Mouse (Mus musculus) limb, embryonic 11.5 days (tissue): ENCODE measurements around the gene Gm43552. TPM values are rescaled to one million over a fixed set of nuclear protein-coding genes. Genes with fewer than 3 reads are reported as not detected.
A peak's percentile ranks its signal among the peaks of the same experiment; 100 is the strongest.

Source experiments
- ATAC-seq: fragments of 200-750 bp; cut with Nextera tagmentation; 2 replicates; pipeline ENCODE4 v1.8.0; 2017; ENCODE audit warnings: low read depth; ENCODE audit not compliant: insufficient number of reproducible peaks, low FRiP score, low TSS enrichment
- DNase-seq: peaks from one replicate; pipeline ENCODE4 v3.0.0-alpha.2; 2015; ENCODE audit warnings: low spot score
- H3K27ac ChIP-seq: fragments of 300-500 bp; sonication (generic); replicated peaks from 2 replicates; pipeline ENCODE4 v1.5.1; 2014; ENCODE audit warnings: low read depth, mild to moderate bottlenecking, low read length
- H3K27me3 ChIP-seq: fragments of 300-500 bp; sonication (generic); 2 replicates; pipeline ENCODE4 v1.6.1; 2014; ENCODE audit warnings: mild to moderate bottlenecking, low read length, mixed read lengths; ENCODE audit not compliant: control insufficient read depth, insufficient read depth
- H3K36me3 ChIP-seq: fragments of 300-500 bp; sonication (generic); 2 replicates; pipeline ENCODE4 v1.6.1; 2014; ENCODE audit warnings: mild to moderate bottlenecking, low read length, moderate library complexity, mixed read lengths; ENCODE audit not compliant: control insufficient read depth, insufficient read depth
- H3K4me1 ChIP-seq: fragments of 300-500 bp; sonication (generic); 2 replicates; pipeline ENCODE4 v1.6.1; 2014; ENCODE audit warnings: low read length, mixed read lengths; ENCODE audit not compliant: control insufficient read depth, insufficient read depth
- H3K4me2 ChIP-seq: fragments of 300-500 bp; sonication (generic); 2 replicates; pipeline ENCODE4 v1.6.1; 2014; ENCODE audit warnings: low read depth, mild to moderate bottlenecking, moderate library complexity; ENCODE audit not compliant: severe bottlenecking
- H3K4me3 ChIP-seq: fragments of 300-500 bp; sonication (generic); 2 replicates; pipeline ENCODE4 v1.5.1; 2014; ENCODE audit warnings: low read depth, low read length
- H3K9ac ChIP-seq: fragments of 300-500 bp; sonication (generic); 2 replicates; pipeline ENCODE4 v1.6.1; 2014; ENCODE audit warnings: mild to moderate bottlenecking, low read length
- H3K9me3 ChIP-seq: fragments of 300-500 bp; sonication (generic); 2 replicates; pipeline ENCODE4 v1.6.1; 2016; ENCODE audit warnings: low read length; ENCODE audit not compliant: control insufficient read depth
- WGBS: fragments of 180-500 bp; shearing (Covaris S2); extraction: QIAGEN DNeasy Blood & Tissue Kit; methylation state at CpG from one replicate; pipeline ENCODE4 v1.1.7; 2014; 5-methylcytosine and 5-hydroxymethylcytosine counted together
- polyA plus RNA-seq: library from polyadenylated mRNA; unstranded; fragments of >200 nt; fragmentation: Nextera tagmentation; extraction: Ambion mirVana; gene quantifications from 2 replicates; pipeline ENCODE4 v1.2.1, GENCODE M21; 2014

Gm43552 gene
- polyA plus RNA-seq, 1 experiment from 2014 or later = not detected

GRCm38 (mm10) chr5:65508395-65508794, 15.8 kb upstream of the Gm43552 start:
- H3K27ac ChIP-seq = no peak overlapping the region
- H3K4me3 ChIP-seq = no peak overlapping the region
- ATAC-seq (no peak), DNase-seq (no peak)
- no peaks in the 10 kb centered on the region for H3K4me1 ChIP-seq
- 78% methylated on average over 8 of the region's 8 CpGs for WGBS
- H3K4me2 ChIP-seq = no peak overlapping the region
- H3K9me3 ChIP-seq = no peaks in the 10 kb centered on the region
- H3K27me3 ChIP-seq = no peaks in the 10 kb centered on the region
- H3K9ac ChIP-seq = no peak overlapping the region
- H3K36me3 ChIP-seq = no peaks in the 10 kb centered on the region

- DNase-seq (peak; percentile 38), ATAC-seq (no peak)
- no peak overlapping the region for H3K4me3 ChIP-seq
- H3K27me3 ChIP-seq = no peaks in the 10 kb centered on the region
- 11% methylated on average over 8 of the region's 8 CpGs for WGBS
- H3K9me3 ChIP-seq = no peaks in the 10 kb centered on the region
- no peaks in the 10 kb centered on the region for H3K4me1 ChIP-seq
- H3K4me2 ChIP-seq = no peak overlapping the region
- no peak overlapping the region for H3K27ac ChIP-seq
- no peak overlapping the region for H3K9ac ChIP-seq
- no peaks in the 10 kb centered on the region for H3K36me3 ChIP-seq
Observed at GRCm38 (mm10) chr5:65505786-65506185, 13.2 kb upstream of the Gm43552 start.

- 90% methylated on average over 9 of the region's 9 CpGs for WGBS
- Histone ChIP-seq H3K9ac (no peak overlapping the region), H3K4me1 (no peaks in the 10 kb centered on the region), H3K4me3 (no peak overlapping the region), H3K4me2 (no peak overlapping the region), H3K27ac (no peak overlapping the region), H3K27me3 (no peaks in the 10 kb centered on the region), H3K36me3 (no peaks in the 10 kb centered on the region), H3K9me3 (no peaks in the 10 kb centered on the region)
- DNase-seq (no peak), ATAC-seq (no peak)
Observed at GRCm38 (mm10) chr5:65501407-65501806, 8.8 kb upstream of the Gm43552 start.

- no peak for DNase-seq
- Histone ChIP-seq H3K27ac (no peak overlapping the region), H3K9ac (no peak overlapping the region), H3K9me3 (no peaks in the 10 kb centered on the region), H3K4me2 (no peak overlapping the region), H3K4me1 (no peaks in the 10 kb centered on the region), H3K4me3 (no peak overlapping the region), H3K27me3 (no peaks in the 10 kb centered on the region), H3K36me3 (no peaks in the 10 kb centered on the region)
- WGBS = 85% methylated on average over 7 of the region's 7 CpGs
- ATAC-seq = no peak
Observed at GRCm38 (mm10) chr5:65500231-65500630, 7.6 kb upstream of the Gm43552 start.

GRCm38 (mm10) chr5:65491767-65492715, 592 bp downstream of the Gm43552 start:
- Histone ChIP-seq H3K4me2 (peak overlapping the region; percentile 84), H3K9ac (peak overlapping the region; percentile 90), H3K27me3 (no peaks in the 10 kb centered on the region), H3K4me3 (peak overlapping the region; percentile 88), H3K4me1 (no peaks in the 10 kb centered on the region), H3K36me3 (no peaks in the 10 kb centered on the region), H3K9me3 (no peaks in the 10 kb centered on the region), H3K27ac (peak overlapping the region; percentile 75)
- 1% methylated on average over 55 of the region's 57 CpGs for WGBS
- DNase-seq = peak; percentile 77
- peak; percentile 80 for ATAC-seq

- H3K27ac ChIP-seq = no peak overlapping the region
Observed at GRCm38 (mm10) chr5:65489830-65490229, 2.8 kb downstream of the Gm43552 start.

GRCm38 (mm10) chr5:65488725-65489124, 3.9 kb downstream of the Gm43552 start:
- Histone ChIP-seq H3K4me2 (no peak overlapping the region), H3K36me3 (no peaks in the 10 kb centered on the region), H3K27me3 (no peaks in the 10 kb centered on the region), H3K9ac (no peak overlapping the region), H3K9me3 (no peaks in the 10 kb centered on the region), H3K4me1 (no peaks in the 10 kb centered on the region), H3K4me3 (no peak overlapping the region), H3K27ac (no peak overlapping the region)
- ATAC-seq = no peak
- no peak for DNase-seq
- 83% methylated on average over 7 of the region's 7 CpGs for WGBS

More at GRCm38 (mm10) chr5:65489830-65490229, 2.8 kb downstream of the Gm43552 start:
- ATAC-seq (no peak), DNase-seq (no peak)
- no peak overlapping the region for H3K4me2 ChIP-seq
- H3K36me3 ChIP-seq = no peaks in the 10 kb centered on the region
- no peak overlapping the region for H3K4me3 ChIP-seq
- H3K27me3 ChIP-seq = no peaks in the 10 kb centered on the region
- 78% methylated on average over 4 of the region's 4 CpGs for WGBS
- H3K9me3 ChIP-seq = no peaks in the 10 kb centered on the region
- no peak overlapping the region for H3K9ac ChIP-seq
- no peaks in the 10 kb centered on the region for H3K4me1 ChIP-seq

GRCm38 (mm10) chr5:65487381-65487780, 5.3 kb downstream of the Gm43552 start:
- H3K27ac ChIP-seq = no peak overlapping the region
- 88% methylated on average over 10 of the region's 10 CpGs for WGBS

More at GRCm38 (mm10) chr5:65487381-65487780, 5.3 kb downstream of the Gm43552 start:
- no peak for ATAC-seq
- Histone ChIP-seq H3K4me3 (no peak overlapping the region), H3K4me2 (no peak overlapping the region), H3K36me3 (no peaks in the 10 kb centered on the region), H3K4me1 (no peaks in the 10 kb centered on the region), H3K9me3 (no peaks in the 10 kb centered on the region), H3K27me3 (no peaks in the 10 kb centered on the region), H3K9ac (no peak overlapping the region)
- no peak for DNase-seq
